Mouse (Mus musculus): Measurements from ENCODE around the gene Wnt3.

The Wnt3 gene

DNA sequence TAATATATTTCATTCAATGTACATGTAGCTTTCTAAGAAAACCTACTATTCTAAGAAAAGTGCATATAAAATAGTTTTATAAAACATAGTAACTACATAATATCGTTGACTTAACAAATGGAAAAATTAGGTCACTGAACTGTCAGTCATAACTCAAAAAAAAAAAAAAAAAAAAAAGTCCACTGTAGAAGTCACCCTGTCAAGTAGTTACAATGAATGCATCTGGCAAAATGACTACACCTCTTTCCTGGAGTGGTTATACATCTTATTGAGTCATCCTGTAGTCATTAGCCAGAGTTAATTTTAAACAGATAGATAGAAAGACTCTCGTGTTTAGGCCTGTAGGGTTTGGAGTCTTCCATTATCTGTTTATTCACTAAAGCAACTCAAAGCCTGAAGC is 65.0 kb downstream of the Wnt3 start:
- no peak for DNase-seq (ENCODE audit: low read depth, low spot score)

DNA sequence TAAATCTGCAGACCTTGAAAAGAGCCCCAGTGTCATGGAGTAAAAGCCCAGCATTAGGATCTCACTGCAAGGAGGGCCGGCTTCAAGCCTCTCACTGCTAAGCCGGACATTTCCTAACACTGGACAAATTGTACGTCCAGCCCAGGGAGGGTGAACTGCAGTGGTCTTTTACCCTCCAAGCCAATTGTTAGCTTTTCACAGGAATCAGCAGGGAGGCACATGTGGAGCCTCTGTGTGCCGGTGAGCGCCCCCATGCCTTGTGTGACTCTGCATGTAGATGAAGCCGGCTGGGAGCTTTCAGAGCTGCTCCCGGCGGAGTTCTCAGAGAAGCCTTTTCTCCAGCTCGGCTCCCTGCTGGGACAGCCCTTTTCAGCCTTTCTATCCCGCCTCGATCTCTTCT is 66.9 kb downstream of the Wnt3 start:
- DNase-seq (ENCODE audit: low read depth, low spot score), result peak; percentile 97

DNA sequence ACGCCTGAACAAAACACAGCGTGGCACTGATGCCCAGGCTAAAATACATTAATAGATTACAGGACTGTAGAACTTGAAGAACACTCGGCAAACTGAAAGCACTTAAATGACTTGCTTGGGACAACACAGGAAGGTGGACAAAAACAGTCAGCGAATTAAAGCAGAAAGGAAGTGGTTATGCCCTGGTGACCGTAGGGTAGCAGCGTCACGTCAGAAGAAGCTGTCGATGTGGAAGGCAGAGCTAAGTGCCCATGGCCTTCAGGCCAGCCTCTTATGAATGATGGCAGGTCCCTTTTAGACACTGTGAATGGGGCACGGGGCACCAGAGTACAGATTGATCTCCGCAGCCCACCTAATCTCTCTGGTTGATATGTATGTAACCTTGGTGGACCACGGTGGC is 74.3 kb downstream of the Wnt3 start:
- no peak for DNase-seq (ENCODE audit: low read depth, low spot score)

DNA sequence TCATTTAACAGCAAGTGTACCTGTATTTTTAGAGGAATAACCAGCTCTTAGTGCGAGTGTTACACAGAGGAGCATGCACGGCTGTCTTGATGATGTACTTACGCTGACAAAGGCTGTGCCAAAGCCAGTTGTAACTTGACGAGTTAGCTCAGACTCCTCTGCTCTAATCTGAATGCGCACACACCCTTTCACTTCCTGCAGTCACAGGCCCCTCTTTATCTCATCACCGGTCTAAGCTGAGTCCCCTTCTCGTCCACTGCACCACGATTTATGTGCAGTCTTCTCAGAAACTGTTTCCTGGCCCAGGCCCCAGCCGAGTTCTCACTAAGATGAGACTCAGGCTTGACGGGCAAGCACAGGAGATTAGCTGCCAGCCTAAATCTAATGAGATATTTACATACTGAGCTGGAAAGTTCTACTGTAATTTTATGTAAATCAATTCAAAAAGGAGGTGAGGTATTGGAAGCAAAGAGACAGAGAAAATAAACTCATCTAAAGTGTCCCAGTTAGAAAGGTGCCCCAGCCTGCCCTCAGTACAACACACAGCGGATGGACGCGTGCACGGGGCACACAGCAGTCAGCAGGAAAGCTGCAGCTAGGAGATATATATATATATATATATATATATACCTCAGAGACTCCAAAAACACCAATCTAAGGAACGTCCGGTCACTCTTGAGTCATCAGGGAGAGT is 78.8 kb downstream of the Wnt3 start:
- DNase-seq (ENCODE audit: low read depth, low spot score), result no peak

DNA sequence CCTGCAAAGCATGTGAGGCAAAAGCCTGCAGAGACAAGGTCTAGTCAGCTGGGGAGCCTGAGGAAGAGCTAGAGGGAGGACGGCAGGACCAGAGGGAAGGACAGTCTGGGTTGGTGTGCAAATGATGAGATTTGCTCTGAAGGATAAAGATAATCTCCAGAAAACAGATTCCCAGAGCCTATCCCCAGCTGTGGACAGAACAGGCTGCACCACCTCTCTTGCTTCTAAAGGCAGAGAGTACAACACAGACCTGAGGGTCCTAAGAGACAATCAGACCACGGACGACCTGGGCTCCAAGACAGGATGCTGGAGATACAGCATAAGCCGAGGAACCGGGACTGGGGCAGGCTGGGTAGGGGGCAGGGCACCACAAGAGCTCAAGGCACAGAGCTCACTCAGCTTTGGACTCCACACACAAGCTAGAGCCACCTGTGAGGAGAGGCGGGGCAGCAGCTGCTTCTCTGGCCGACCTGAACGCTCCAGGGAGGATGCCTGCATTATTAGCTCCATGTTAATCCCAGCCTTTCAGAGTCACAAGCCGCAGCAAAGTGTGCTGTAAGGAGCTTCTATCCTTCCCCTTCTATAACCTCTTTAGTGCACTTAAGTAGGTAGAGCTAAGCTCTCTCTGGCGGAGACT is 79.5 kb downstream of the Wnt3 start:
- DNase-seq (ENCODE audit: low read depth, low spot score), result peak; percentile 45

DNA sequence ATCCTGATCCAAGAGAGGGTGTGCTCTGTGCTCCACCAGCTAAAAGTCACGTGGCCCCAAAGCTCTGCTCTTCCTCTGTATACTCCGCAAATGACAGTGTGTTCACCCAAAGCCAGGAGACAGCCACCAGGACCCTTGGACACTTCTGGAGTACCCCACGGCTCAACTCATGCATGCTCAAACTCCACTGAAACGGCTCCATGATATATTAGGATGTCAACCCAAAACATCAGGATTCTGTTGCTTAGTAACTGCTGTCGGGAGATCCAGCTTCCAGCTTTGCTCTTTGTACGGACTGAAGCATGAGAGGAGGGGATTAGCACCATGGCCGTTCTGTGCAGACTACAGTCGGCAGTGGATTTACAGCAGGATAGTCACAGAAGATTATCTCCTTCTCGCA is 80.3 kb downstream of the Wnt3 start:
- DNase-seq (ENCODE audit: low read depth, low spot score), result no peak

DNA sequence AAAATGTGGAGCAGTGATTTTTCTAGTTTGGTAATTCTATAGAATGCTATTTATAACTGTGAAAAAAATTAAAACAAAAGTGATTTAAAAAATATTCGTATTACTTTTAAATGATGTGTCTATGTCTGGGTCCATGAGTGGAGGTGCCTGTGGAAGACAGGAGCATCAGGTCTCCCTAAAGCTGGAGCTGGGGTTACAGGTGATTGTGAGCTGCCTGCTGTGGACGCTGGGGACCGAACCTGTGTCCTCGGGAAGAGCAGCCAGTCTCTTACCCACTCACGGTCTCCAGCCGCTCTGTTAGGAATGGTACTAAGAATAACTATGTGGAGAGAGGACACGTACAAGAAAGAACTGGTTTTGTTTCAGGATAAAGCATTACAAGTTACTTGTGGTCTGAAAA is 82.7 kb downstream of the Wnt3 start:
- no peak for DNase-seq (ENCODE audit: low read depth, low spot score)

DNA sequence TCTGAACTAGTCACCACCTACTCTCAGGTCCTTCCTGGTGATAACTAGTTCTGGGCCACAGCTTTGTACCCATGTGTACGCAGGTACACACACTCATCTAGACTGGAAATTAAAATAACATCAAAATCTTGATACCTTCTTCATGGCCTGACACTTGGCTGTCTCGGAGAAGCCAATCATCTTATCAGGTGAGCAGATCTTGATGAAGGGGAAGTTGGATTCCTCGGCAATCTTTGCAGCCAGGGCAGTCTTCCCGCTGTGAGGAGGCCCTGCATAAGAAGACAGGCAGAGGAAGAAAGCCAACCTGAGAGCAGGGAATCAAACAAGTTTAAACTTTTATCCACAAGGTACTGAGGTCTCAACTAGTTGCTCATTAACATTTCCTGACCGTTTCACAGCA is 84.8 kb downstream of the Wnt3 start:
- no peak for DNase-seq (ENCODE audit: low read depth, low spot score)

DNA sequence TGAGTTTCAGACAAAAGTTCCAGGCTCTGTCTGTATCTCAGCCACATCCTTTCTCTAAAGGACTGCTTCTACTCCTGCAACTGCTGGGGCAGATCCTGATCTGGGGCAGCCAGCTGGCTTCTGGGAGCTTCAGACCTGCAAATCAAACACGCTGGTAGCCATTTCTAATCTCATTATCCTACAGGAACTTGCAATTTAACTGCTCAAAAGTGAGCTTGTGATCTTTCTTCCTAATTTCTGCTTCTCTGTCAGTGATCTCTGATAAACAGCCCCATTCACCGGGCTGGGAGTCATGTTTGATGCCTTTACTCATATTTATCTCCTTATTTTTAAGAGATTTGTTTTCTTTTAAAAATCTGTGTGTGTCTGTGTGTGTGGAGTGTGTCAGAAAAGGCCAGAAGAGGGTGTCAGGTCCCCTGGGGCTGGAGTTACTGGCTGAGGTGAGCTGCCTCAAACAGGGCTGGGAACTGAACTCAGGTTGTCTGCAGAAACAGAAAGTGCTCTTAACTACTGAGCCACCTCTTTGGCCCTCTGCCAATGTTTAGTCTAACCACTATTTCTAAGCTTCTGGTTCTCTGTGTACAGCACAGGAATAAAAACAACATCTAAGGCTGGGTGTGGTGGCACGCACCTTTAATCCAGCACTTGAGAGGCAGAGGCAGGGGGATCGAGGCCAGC is 86.1 kb downstream of the Wnt3 start:
- no peak for DNase-seq (ENCODE audit: low read depth, low spot score)

DNA sequence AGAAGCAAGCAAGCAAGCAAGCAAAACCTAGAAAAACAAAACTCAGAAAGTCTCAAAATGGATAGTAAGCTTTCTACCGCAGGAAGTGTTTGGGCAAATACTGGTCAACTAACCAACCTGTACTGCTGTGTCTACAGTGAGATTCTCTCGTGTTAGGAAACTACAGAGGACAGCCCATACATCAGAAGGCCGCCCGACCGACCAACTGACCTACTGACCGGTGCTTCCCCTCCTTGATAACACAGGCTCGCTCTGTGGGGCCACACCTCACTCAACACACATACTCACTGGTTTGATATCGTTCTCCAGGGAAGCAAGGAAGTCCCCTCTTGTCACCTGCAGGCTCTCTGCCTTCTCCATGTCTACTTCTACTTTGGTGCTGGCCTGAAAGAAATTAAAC is 89.0 kb downstream of the Wnt3 start:
- no peak for DNase-seq (ENCODE audit: low read depth, low spot score)

DNA sequence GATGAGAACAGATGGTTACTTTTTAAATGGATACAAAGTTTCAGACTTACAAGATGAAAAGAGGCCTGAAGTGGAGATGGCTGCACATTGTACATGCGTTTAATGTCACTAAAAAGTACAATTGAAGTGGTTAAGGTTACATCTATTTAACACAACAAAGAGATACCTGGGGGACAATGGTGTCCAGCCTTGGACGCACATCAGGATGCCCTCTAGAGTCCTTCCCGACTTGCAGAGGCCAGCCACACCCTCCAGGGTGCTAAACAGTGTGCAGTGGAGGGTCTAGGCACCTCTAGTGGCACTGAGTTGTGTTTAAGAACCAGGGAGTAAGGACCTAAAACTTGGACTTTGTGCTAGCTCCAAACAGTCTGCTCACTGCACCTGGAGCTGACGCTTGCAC is 90.5 kb downstream of the Wnt3 start:
- DNase-seq (ENCODE audit: low read depth, low spot score), result peak; percentile 73

DNA sequence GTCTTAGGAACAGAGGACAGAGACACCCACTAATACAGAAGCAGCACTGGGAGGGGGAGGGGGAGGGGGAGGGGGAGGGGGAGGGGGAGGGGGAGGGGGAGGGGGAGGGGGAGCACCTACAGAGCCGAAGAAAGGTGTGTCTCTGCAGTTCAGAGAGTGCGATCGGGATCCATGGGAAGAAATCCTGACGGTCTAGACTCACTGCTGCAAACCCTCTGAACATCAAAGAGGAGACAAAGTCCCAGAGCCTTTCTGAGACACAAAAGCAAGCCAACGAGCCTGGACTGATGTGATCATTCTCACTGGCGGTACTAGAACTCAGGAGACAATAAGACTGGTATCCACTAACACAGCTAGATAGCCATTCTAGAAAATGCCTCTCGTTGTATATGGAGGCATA is 91.4 kb downstream of the Wnt3 start:
- DNase-seq (ENCODE audit: low read depth, low spot score), result peak; percentile 76
